Mouse (Mus musculus) neural tube, embryonic 13.5 days (tissue): Measurements from ENCODE around the gene Nrip2. TPM values are rescaled to one million over a fixed set of nuclear protein-coding genes. Genes with fewer than 3 reads are reported as not detected.
A peak's percentile ranks its signal among the peaks of the same experiment; 100 is the strongest.

Experiments
- ATAC-seq: fragments of 200-750 bp; cut with Nextera tagmentation; 2 replicates; pipeline ENCODE4 v1.8.0; 2017; ENCODE audit warnings: low read depth, mild to moderate bottlenecking, moderate TSS enrichment, moderate library complexity
- H3K27ac ChIP-seq: fragments of 300-500 bp; sonication (generic); replicated peaks from 2 replicates; pipeline ENCODE4 v1.5.1; 2015; ENCODE audit warnings: moderate library complexity, mild to moderate bottlenecking, inconsistent platforms
- H3K27me3 ChIP-seq: fragments of 300-500 bp; sonication (generic); 2 replicates; pipeline ENCODE4 v1.6.1; 2015; ENCODE audit warnings: mild to moderate bottlenecking, inconsistent platforms
- H3K36me3 ChIP-seq: fragments of 300-500 bp; sonication (generic); 2 replicates; pipeline ENCODE4 v1.6.1; 2015; ENCODE audit warnings: mild to moderate bottlenecking, inconsistent platforms
- H3K4me1 ChIP-seq: fragments of 300-500 bp; sonication (generic); replicated peaks from 2 replicates; pipeline ENCODE4 v1.6.1; 2015; ENCODE audit warnings: inconsistent platforms
- H3K4me2 ChIP-seq: fragments of 300-500 bp; sonication (generic); 2 replicates; pipeline ENCODE4 v1.6.1; 2015; ENCODE audit warnings: inconsistent platforms, mild to moderate bottlenecking, moderate library complexity
- H3K4me3 ChIP-seq: fragments of 300-500 bp; sonication (generic); 2 replicates; pipeline ENCODE4 v1.5.1; 2015; ENCODE audit warnings: mild to moderate bottlenecking, inconsistent platforms
- H3K9ac ChIP-seq: fragments of 300-500 bp; sonication (generic); 2 replicates; pipeline ENCODE4 v1.6.1; 2015; ENCODE audit warnings: moderate library complexity, mild to moderate bottlenecking, inconsistent platforms
- H3K9me3 ChIP-seq: fragments of 300-500 bp; sonication (generic); 2 replicates; pipeline ENCODE4 v1.6.1; 2016; ENCODE audit warnings: inconsistent platforms
- WGBS: fragments of 180-500 bp; shearing (Covaris S2); methylation state at CpG from one replicate; pipeline ENCODE4 v1.1.7; 2015; 5-methylcytosine and 5-hydroxymethylcytosine counted together
- polyA plus RNA-seq: library from polyadenylated mRNA; unstranded; fragments of >200 nt; fragmentation: Nextera tagmentation; extraction: Ambion mirVana; gene quantifications from 2 replicates; pipeline ENCODE4 v1.2.1, GENCODE M21; 2015

The Nrip2 gene
- polyA plus RNA-seq, 1 experiment from 2014 or later: 8.6 TPM

- 93% methylated on average over 2 of the region's 2 CpGs for WGBS
- Histone ChIP-seq H3K4me2 (no peak overlapping the region), H3K9ac (no peak overlapping the region), H3K27me3 (no peaks in the 10 kb centered on the region; the same call in 1 of the 2 replicates), H3K4me3 (no peak overlapping the region), H3K36me3 (peaks cover 13% of the 10 kb centered on the region), H3K4me1 (peaks cover 30% of the 10 kb centered on the region), H3K27ac (no peak overlapping the region), H3K9me3 (no peaks in the 10 kb centered on the region)
- ATAC-seq: no peak
Measured at GRCm38 (mm10) chr6:128440238-128440637, 41.1 kb downstream of the Nrip2 start.

DNA sequence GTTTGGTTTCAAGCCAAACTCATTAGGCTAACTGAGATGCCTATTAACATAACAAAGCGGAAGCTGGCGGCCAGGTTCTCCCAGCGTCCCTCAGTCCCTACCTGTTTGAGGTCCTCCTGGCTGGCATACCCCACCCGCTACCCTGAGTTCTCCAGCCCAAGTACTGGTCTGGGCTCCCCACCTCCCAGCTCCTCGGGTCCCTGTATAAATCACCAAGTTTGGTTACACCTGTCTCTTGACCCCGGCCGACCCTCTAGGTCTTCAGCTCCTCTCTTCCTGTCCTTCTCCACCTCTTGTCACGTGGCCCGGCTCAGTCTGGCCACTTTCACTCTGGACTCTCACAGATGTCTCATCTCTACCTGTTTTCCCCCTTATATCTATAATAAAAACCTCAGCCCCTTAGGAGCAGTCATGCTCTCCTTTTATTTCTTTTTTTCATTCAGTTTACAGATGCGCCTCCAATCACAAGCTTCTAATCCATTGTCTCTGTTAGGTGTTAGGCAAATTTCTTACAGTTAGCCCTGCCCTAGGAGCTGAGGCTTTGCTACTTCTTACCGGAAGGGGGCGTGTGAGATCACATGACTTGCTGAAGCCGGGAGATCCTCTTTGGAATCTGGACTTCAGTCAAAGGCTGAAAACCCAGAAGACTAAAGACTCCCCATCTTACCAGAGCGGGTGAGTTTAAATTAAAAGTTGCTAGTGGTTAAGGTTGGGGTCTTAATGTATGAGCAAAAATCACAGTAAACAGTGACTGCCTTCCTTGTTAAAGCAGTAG is 46.9 kb downstream of the Nrip2 start:
- H3K4me1 ChIP-seq: peaks cover 7% of the 10 kb centered on the region
- 13% methylated on average over 14 of the region's 14 CpGs for WGBS
- H3K9ac ChIP-seq: no peak overlapping the region

DNA sequence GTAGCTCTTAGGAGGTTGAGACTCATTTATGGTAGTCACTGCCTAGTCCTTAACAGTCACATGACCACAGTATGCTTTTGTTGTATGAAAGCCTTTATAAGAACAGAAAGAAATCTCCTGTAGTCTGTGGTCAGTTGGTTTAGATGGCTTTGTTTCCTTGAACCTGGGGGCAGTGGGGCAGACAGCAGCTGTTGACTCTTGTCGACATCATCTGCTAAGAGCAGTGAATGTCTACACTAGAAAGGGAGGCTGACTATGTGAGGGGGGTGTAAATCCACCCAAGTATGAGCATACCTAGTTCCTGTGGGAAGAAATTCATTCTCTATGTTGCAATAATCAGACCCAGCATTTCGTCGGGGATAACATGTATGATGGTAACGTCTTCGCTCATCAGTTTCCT is 48.0 kb downstream of the Nrip2 start:
- Histone ChIP-seq H3K27ac (no peak overlapping the region), H3K9ac (no peak overlapping the region), H3K4me2 (no peak overlapping the region), H3K4me3 (no peak overlapping the region), H3K9me3 (no peaks in the 10 kb centered on the region), H3K27me3 (no peaks in the 10 kb centered on the region), H3K36me3 (no peaks in the 10 kb centered on the region), H3K4me1 (peaks cover 7% of the 10 kb centered on the region)
- no peak for ATAC-seq
- WGBS: 92% methylated on average over 5 of the region's 5 CpGs

More for the DNA sequence above, 46.9 kb downstream of the Nrip2 start:
- Histone ChIP-seq H3K9me3 (no peaks in the 10 kb centered on the region), H3K27ac (no peak overlapping the region), H3K36me3 (no peaks in the 10 kb centered on the region), H3K27me3 (no peaks in the 10 kb centered on the region), H3K4me3 (peak overlapping the region; percentile 10; the same call in 1 of the 2 replicates), H3K4me2 (peak overlapping the region; percentile 40)
- ATAC-seq: peak; percentile 74

DNA sequence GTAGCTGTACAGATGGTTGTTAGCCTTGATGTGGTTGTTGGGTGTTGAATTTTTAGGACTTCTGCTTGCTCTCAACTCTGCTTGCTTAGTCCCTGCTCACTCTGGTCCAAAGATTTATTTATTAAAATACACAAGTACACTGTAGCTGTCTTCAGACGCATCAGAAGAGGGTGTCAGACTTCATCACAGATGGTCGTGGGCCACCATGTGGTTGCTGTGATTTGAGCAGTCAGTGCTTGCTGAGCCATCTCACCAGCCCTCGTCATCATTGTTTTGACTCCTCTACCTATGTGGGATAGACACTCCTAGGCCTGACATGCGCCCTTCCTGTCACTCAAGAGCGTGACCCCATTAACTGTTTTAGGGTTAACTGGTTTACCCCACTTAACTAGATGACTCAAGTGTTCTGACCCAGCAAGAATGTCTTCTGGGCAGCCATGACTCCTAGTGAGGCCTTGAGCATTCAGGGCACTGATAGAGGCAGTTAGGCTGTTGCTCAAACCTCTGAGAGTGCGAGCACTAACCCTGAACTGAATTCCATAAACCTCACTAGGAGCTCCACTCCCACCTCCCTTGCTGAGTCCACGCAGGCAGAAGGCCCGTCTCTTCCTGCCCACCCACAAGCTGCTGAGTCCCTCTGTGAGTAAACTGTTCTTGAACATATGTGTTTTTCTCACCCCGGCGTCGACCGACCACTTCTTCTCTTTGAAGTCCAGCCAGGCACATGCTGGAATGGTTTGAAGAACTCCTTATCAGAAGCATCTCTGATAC is 56.9 kb downstream of the Nrip2 start:
- ATAC-seq: no peak
- Histone ChIP-seq H3K27ac (no peak overlapping the region), H3K9ac (no peak overlapping the region), H3K4me3 (no peak overlapping the region), H3K4me1 (no peaks in the 10 kb centered on the region), H3K4me2 (no peak overlapping the region), H3K9me3 (no peaks in the 10 kb centered on the region), H3K36me3 (no peaks in the 10 kb centered on the region), H3K27me3 (no peaks in the 10 kb centered on the region)
- WGBS: 82% methylated on average over 12 of the region's 12 CpGs

DNA sequence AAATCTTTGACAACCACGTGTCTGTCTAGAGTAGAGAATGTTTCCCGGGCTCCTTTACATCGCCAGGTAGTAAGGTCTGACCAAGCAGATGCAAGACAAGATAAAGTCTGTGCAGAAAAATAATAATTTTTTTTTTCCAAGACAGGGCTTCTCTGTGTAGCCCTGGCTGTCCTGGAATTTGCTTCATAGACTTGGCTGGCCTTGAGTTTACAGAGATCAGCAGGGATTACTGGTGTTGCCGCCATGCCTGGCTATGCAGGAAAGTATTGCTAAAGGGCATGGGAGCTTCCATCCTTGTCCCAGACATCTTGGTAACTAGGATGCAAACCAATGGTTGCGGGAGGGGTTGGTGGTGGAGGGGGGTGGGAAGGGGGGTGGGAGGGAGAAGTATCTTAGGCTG is 58.1 kb downstream of the Nrip2 start:
- Histone ChIP-seq H3K27me3 (no peaks in the 10 kb centered on the region), H3K36me3 (no peaks in the 10 kb centered on the region), H3K9ac (no peak overlapping the region), H3K4me2 (no peak overlapping the region), H3K4me1 (no peaks in the 10 kb centered on the region), H3K27ac (no peak overlapping the region), H3K4me3 (no peak overlapping the region), H3K9me3 (no peaks in the 10 kb centered on the region)
- ATAC-seq: no peak
- WGBS: 86% methylated on average over 5 of the region's 5 CpGs

DNA sequence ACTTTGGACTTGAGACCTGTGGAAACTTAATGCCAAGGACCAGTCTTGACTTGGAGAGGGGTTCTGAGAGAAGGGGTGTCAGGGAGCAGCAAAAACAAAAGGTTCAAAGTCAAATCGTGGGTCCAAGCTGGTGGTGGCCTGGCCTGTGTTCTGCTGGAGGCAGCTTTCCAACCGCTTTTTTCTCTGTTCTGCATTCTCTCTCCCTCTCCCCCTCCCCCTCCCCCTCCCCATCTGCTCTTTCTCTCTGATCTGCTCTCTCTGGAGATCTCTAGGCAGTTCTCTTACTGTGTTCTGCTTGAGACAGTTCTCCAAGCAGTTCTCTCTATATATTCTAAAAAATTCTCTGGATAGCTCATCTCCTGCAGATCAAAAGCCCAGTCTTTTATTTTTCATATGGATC is 61.2 kb downstream of the Nrip2 start:
- Histone ChIP-seq H3K4me3 (no peak overlapping the region), H3K27ac (no peak overlapping the region), H3K27me3 (no peaks in the 10 kb centered on the region), H3K9ac (no peak overlapping the region), H3K4me2 (no peak overlapping the region), H3K4me1 (no peaks in the 10 kb centered on the region), H3K9me3 (no peaks in the 10 kb centered on the region), H3K36me3 (no peaks in the 10 kb centered on the region)
- no peak for ATAC-seq
- WGBS: 32% methylated on average over 2 of the region's 2 CpGs

DNA sequence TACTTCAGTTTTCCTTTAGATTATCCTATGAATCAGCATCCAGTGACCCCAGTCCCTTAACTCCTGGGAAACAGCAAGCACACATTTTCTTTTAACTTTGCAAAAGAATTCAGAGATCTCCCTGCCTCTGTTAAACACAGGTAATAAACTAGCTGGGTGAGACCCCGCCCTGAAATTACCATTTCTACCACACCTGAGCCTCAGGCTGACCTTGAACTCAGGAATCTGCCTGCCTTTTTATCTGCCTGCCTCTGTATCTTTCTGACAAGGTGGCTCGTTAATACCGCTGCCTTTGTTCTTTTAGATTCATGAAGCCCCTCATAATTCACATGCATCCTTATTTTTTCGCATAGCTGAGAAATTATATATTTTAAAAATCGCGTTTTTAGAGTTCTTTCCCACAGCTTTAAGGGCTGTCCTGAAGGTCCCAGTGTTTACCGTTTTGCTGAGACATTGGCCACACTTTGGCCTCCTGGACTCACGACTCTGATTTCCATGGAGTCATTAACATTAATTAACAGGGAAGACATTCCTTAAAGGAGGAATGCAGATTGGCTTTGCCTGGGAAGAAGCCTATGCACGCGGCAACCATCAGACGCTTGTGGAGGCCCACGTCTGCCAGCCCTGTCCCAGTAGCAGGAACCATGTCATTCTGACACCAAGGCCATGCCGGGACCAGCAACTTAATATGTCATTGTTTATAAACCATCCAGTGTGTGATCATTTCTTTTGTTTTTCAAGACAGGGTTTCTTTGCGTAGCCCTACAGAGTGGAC is 61.8 kb downstream of the Nrip2 start:
- H3K9ac ChIP-seq: no peak overlapping the region
- ATAC-seq: no peak; the same call in 1 of the 2 replicates
- no peaks in the 10 kb centered on the region for H3K36me3 ChIP-seq
- H3K27me3 ChIP-seq: no peaks in the 10 kb centered on the region
- no peak overlapping the region for H3K4me2 ChIP-seq
- WGBS: 78% methylated on average over 14 of the region's 14 CpGs
- H3K9me3 ChIP-seq: no peaks in the 10 kb centered on the region
- H3K27ac ChIP-seq: no peak overlapping the region
- H3K4me3 ChIP-seq: no peak overlapping the region
- H3K4me1 ChIP-seq: no peaks in the 10 kb centered on the region

GRCm38 (mm10) chr6:128461606-128462005 is 62.5 kb downstream of the Nrip2 start:
- Histone ChIP-seq H3K9ac (no peak overlapping the region), H3K27me3 (no peaks in the 10 kb centered on the region), H3K36me3 (no peaks in the 10 kb centered on the region), H3K4me3 (no peak overlapping the region), H3K27ac (no peak overlapping the region), H3K4me1 (no peaks in the 10 kb centered on the region), H3K9me3 (no peaks in the 10 kb centered on the region), H3K4me2 (no peak overlapping the region)
- no peak for ATAC-seq

GRCm38 (mm10) chr6:128464996-128465395 is 65.9 kb downstream of the Nrip2 start:
- Histone ChIP-seq H3K9ac (no peak overlapping the region), H3K4me2 (no peak overlapping the region), H3K4me1 (no peaks in the 10 kb centered on the region), H3K36me3 (no peaks in the 10 kb centered on the region), H3K9me3 (no peaks in the 10 kb centered on the region), H3K27me3 (no peaks in the 10 kb centered on the region), H3K4me3 (no peak overlapping the region), H3K27ac (no peak overlapping the region)
- 85% methylated on average over 4 of the region's 4 CpGs for WGBS
- ATAC-seq: no peak

Other genes starting within 250 kb of the Nrip2 start
- gene Tead4, start 98.5 kb upstream of the Nrip2 start, polyA plus RNA-seq: 0.95 and 1.2 TPM in 2 replicates
- 20.8 and 21.0 TPM in 2 replicates for gene Tulp3, start 43.4 kb upstream of the Nrip2 start, polyA plus RNA-seq
- gene Rhno1, start 36.4 kb upstream of the Nrip2 start, polyA plus RNA-seq: 101 and 115 TPM in 2 replicates
- gene Foxm1, start 36.3 kb upstream of the Nrip2 start, polyA plus RNA-seq: 7.2 and 9.4 TPM in 2 replicates
- gene Tex52, start 23.8 kb upstream of the Nrip2 start, polyA plus RNA-seq: 0.53 TPM in 1 of 2 replicates, not detected in the other
- not detected in 2 replicates for gene Gm44596, start 23.8 kb upstream of the Nrip2 start, polyA plus RNA-seq
- 41.4 and 45.7 TPM in 2 replicates for gene Itfg2, start 25.6 kb downstream of the Nrip2 start, polyA plus RNA-seq
- gene Fkbp4, start 39.4 kb downstream of the Nrip2 start, polyA plus RNA-seq: 339 and 363 TPM in 2 replicates
- gene Pzp, start 127.4 kb downstream of the Nrip2 start, polyA plus RNA-seq: 0.21 and 0.34 TPM in 2 replicates
- gene A2ml1, start 182.3 kb downstream of the Nrip2 start, polyA plus RNA-seq: 0.91 and 1.4 TPM in 2 replicates
- not detected in 2 replicates for gene Klrb1a, start 224.2 kb downstream of the Nrip2 start, polyA plus RNA-seq